Mouse (Mus musculus): ENCODE results near the gene Ppp3ca. TPM values are rescaled to one million over a fixed set of nuclear protein-coding genes. Genes with fewer than 3 reads are reported as not detected.
"Not testable (repeated sequence)": the region's sequence is repeated elsewhere in the genome, so short reads cannot be mapped to it uniquely, and the experiment has no call there.

Ppp3ca gene
- total RNA-seq, 2 experiments from 2014 or later = 62.0 to 63.1 TPM

GRCm38 (mm10) chr3:136684191-136684958 is 14.5 kb downstream of the Ppp3ca start:
- no peak for DNase-seq (ENCODE audit: low spot score in 2 of 2)

GRCm38 (mm10) chr3:136686429-136686828 is 16.5 kb downstream of the Ppp3ca start:
- DNase-seq (ENCODE audit: low spot score in 2 of 2) = no peak

GRCm38 (mm10) chr3:136688101-136688586 is 18.2 kb downstream of the Ppp3ca start:
- no peak for DNase-seq (ENCODE audit: low spot score in 2 of 2)

- no peak for DNase-seq (ENCODE audit: low spot score in 2 of 2)
These were observed 20.0 kb downstream of the Ppp3ca start for GRCm38 (mm10) chr3:136689793-136690543.

GRCm38 (mm10) chr3:136691984-136692383 is 22.1 kb downstream of the Ppp3ca start:
- no peak for DNase-seq (ENCODE audit: low spot score in 2 of 2)

- no peak for DNase-seq (ENCODE audit: low spot score in 2 of 2)
These were observed 23.6 kb downstream of the Ppp3ca start for GRCm38 (mm10) chr3:136693547-136693946.

- no peak for DNase-seq (ENCODE audit: low spot score in 2 of 2)
These were observed 27.8 kb downstream of the Ppp3ca start for GRCm38 (mm10) chr3:136697626-136698191.

- DNase-seq (ENCODE audit: low spot score in 2 of 2) = not testable (repeated sequence)
These were observed 29.8 kb downstream of the Ppp3ca start for GRCm38 (mm10) chr3:136699711-136700110.

- DNase-seq (ENCODE audit: low spot score in 2 of 2) = no peak
These were observed 30.6 kb downstream of the Ppp3ca start for GRCm38 (mm10) chr3:136700447-136701009.

GRCm38 (mm10) chr3:136702861-136703260 is 32.9 kb downstream of the Ppp3ca start:
- DNase-seq (ENCODE audit: low spot score in 2 of 2) = no peak

- no peak for DNase-seq (ENCODE audit: low spot score in 2 of 2)
These were observed 34.8 kb downstream of the Ppp3ca start for GRCm38 (mm10) chr3:136704515-136705247.

GRCm38 (mm10) chr3:136706048-136706447 is 36.1 kb downstream of the Ppp3ca start:
- DNase-seq (ENCODE audit: low spot score in 2 of 2) = no peak

GRCm38 (mm10) chr3:136706771-136707170 is 36.8 kb downstream of the Ppp3ca start:
- DNase-seq (ENCODE audit: low spot score in 2 of 2) = no peak

- DNase-seq (ENCODE audit: low spot score in 2 of 2) = no peak
These were observed 37.5 kb downstream of the Ppp3ca start for GRCm38 (mm10) chr3:136707222-136708019.

GRCm38 (mm10) chr3:136708230-136708629 is 38.3 kb downstream of the Ppp3ca start:
- no peak for DNase-seq (ENCODE audit: low spot score in 2 of 2)

- DNase-seq (ENCODE audit: low spot score in 2 of 2) = no peak
These were observed 40.5 kb downstream of the Ppp3ca start for GRCm38 (mm10) chr3:136710310-136710906.

- DNase-seq (ENCODE audit: low spot score in 2 of 2) = no peak
These were observed 44.5 kb downstream of the Ppp3ca start for GRCm38 (mm10) chr3:136714307-136715039.

- no peak for DNase-seq (ENCODE audit: low spot score in 2 of 2)
These were observed 46.3 kb downstream of the Ppp3ca start for GRCm38 (mm10) chr3:136716247-136716646.

- DNase-seq (ENCODE audit: low spot score in 2 of 2) = no peak
These were observed 48.5 kb downstream of the Ppp3ca start for GRCm38 (mm10) chr3:136718412-136718811.
